Mouse (Mus musculus) forebrain, embryonic 13.5 days (tissue): ENCODE data around the gene Pabpc6. TPM values are rescaled to one million over a fixed set of nuclear protein-coding genes. Genes with fewer than 3 reads are reported as not detected.

ENCODE experiments used
- ATAC-seq: fragments of 200-750 bp; cut with Nextera tagmentation; 2 replicates; pipeline ENCODE4 v1.8.0; 2017
- H3K27ac ChIP-seq: fragments of 300-500 bp; sonication (generic); 2 replicates; pipeline ENCODE4 v1.5.1; 2015; ENCODE audit warnings: inconsistent platforms, mild to moderate bottlenecking, moderate library complexity
- H3K27me3 ChIP-seq: fragments of 300-500 bp; sonication (generic); 2 replicates; pipeline ENCODE4 v1.6.1; 2015; ENCODE audit warnings: mild to moderate bottlenecking, inconsistent platforms
- H3K36me3 ChIP-seq: fragments of 300-500 bp; sonication (generic); 2 replicates; pipeline ENCODE4 v1.6.1; 2015; ENCODE audit warnings: mild to moderate bottlenecking, inconsistent platforms; ENCODE audit not compliant: poor library complexity, severe bottlenecking
- H3K4me1 ChIP-seq: fragments of 300-500 bp; sonication (generic); 2 replicates; pipeline ENCODE4 v1.6.1; 2015; ENCODE audit warnings: inconsistent platforms
- H3K4me2 ChIP-seq: fragments of 300-500 bp; sonication (generic); 2 replicates; pipeline ENCODE4 v1.6.1; 2015; ENCODE audit warnings: inconsistent platforms, mild to moderate bottlenecking, moderate library complexity
- H3K4me3 ChIP-seq: fragments of 300-500 bp; sonication (generic); 2 replicates; pipeline ENCODE4 v1.5.1; 2015; ENCODE audit warnings: mild to moderate bottlenecking, inconsistent platforms
- H3K9ac ChIP-seq: fragments of 300-500 bp; sonication (generic); 2 replicates; pipeline ENCODE4 v1.6.1; 2015; ENCODE audit warnings: mild to moderate bottlenecking, inconsistent platforms
- H3K9me3 ChIP-seq: fragments of 300-500 bp; sonication (generic); replicated peaks from 2 replicates; pipeline ENCODE4 v1.6.1; 2016; ENCODE audit warnings: inconsistent platforms
- WGBS: fragments of 180-500 bp; shearing (Covaris S2); methylation state at CpG from one replicate; pipeline ENCODE4 v1.1.7; 2015; 5-methylcytosine and 5-hydroxymethylcytosine counted together
- polyA plus RNA-seq: library from polyadenylated mRNA; unstranded; fragments of >200 nt; fragmentation: Nextera tagmentation; extraction: Ambion mirVana; gene quantifications from 2 replicates; pipeline ENCODE4 v1.2.1, GENCODE M21; 2015

Gene Pabpc6
- polyA plus RNA-seq, 1 experiment from 2014 or later = not detected

GRCm38 (mm10) chr17:9647644-9648043, 21.9 kb downstream of the Pabpc6 start:
- no peak overlapping the region for H3K4me2 ChIP-seq
- ATAC-seq = no peak
- no peaks in the 10 kb centered on the region for H3K27me3 ChIP-seq
- H3K36me3 ChIP-seq = no peaks in the 10 kb centered on the region
- H3K9me3 ChIP-seq = no peaks in the 10 kb centered on the region
- peaks cover 13% of the 10 kb centered on the region for H3K4me1 ChIP-seq
- no peak overlapping the region for H3K9ac ChIP-seq
- 47% methylated on average over 4 of the region's 4 CpGs for WGBS
- no peak overlapping the region for H3K4me3 ChIP-seq
- no peak overlapping the region for H3K27ac ChIP-seq

GRCm38 (mm10) chr17:9643657-9644180, 25.8 kb downstream of the Pabpc6 start:
- Histone ChIP-seq H3K27me3 (no peaks in the 10 kb centered on the region), H3K4me2 (no peak overlapping the region), H3K9ac (no peak overlapping the region), H3K27ac (no peak overlapping the region), H3K4me1 (peaks cover 13% of the 10 kb centered on the region), H3K9me3 (no peaks in the 10 kb centered on the region), H3K4me3 (no peak overlapping the region), H3K36me3 (no peaks in the 10 kb centered on the region)
- peak; percentile 62 for ATAC-seq
- 81% methylated on average over 7 of the region's 7 CpGs for WGBS

GRCm38 (mm10) chr17:9637011-9637410, 32.5 kb downstream of the Pabpc6 start:
- no peak overlapping the region for H3K27ac ChIP-seq
- ATAC-seq = no peak
- H3K4me2 ChIP-seq = no peak overlapping the region
- 93% methylated on average over 4 of the region's 4 CpGs for WGBS
- H3K4me3 ChIP-seq = no peak overlapping the region
- peaks cover 10% of the 10 kb centered on the region for H3K4me1 ChIP-seq
- H3K36me3 ChIP-seq = no peaks in the 10 kb centered on the region
- no peak overlapping the region for H3K9ac ChIP-seq
- H3K9me3 ChIP-seq = no peaks in the 10 kb centered on the region
- H3K27me3 ChIP-seq = no peaks in the 10 kb centered on the region

- no peak overlapping the region for H3K9ac ChIP-seq
- no peaks in the 10 kb centered on the region for H3K27me3 ChIP-seq
- no peak overlapping the region for H3K4me2 ChIP-seq
- no peaks in the 10 kb centered on the region for H3K36me3 ChIP-seq
- peak overlapping the region; percentile 51; the same call in 1 of the 2 replicates for H3K27ac ChIP-seq
- no peak overlapping the region for H3K4me3 ChIP-seq
- 69% methylated on average over 16 of the region's 16 CpGs for WGBS
- no peak for ATAC-seq
- H3K4me1 ChIP-seq = peaks cover 15% of the 10 kb centered on the region
- H3K9me3 ChIP-seq = no peaks in the 10 kb centered on the region
Measured at GRCm38 (mm10) chr17:9632579-9633252, 36.8 kb downstream of the Pabpc6 start.

DNA sequence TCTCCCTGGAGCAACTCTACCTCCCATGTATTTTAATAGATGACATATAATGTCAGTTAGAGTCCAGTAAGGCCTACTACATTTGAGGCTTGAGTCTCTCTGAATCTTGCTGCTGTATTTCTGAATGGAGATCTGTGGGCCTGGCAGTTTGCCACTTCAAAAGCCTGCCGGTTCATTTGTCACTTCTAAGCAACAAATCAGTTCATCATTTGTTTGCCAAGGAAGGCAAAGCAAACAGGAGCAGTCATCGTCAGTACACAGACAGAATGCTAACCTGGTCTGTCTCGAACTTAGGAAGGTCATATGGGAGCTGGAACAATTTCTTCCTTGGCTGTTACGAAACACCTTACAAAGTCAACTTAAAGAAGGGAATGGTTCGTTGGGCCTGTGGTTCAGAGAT, 37.4 kb downstream of the Pabpc6 start:
- Histone ChIP-seq H3K4me1 (peaks cover 15% of the 10 kb centered on the region), H3K9ac (no peak overlapping the region), H3K36me3 (no peaks in the 10 kb centered on the region), H3K27ac (no peak overlapping the region), H3K27me3 (no peaks in the 10 kb centered on the region), H3K9me3 (no peaks in the 10 kb centered on the region), H3K4me3 (no peak overlapping the region), H3K4me2 (no peak overlapping the region)
- WGBS = 56% methylated on average over 5 of the region's 5 CpGs
- ATAC-seq = no peak

DNA sequence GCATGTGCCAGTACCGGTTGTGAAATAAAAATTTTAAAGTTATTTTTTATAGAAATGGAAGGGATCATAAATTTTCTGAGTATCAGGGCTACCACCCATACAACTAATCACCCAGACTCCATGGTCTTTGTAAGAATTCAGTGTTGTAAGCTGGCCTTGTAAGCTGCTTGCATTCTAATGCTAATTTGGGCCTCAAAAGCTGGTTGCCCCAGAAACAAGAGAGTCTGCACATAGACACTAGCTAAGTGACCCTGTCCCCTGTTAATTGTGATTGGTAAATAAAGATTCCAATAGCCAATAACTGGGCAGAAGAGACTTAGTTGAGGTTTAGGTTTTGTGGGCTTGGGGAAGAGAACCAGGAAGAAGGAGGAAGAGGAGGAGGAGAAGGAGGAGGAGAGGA, 38.4 kb downstream of the Pabpc6 start:
- Histone ChIP-seq H3K4me3 (no peak overlapping the region), H3K4me2 (no peak overlapping the region), H3K27me3 (no peaks in the 10 kb centered on the region), H3K9me3 (no peaks in the 10 kb centered on the region), H3K36me3 (no peaks in the 10 kb centered on the region), H3K27ac (no peak overlapping the region), H3K4me1 (peaks cover 15% of the 10 kb centered on the region), H3K9ac (no peak overlapping the region)
- ATAC-seq = no peak
- WGBS = 47% methylated on average over 1 of the region's 1 CpGs

GRCm38 (mm10) chr17:9627011-9627410, 42.5 kb downstream of the Pabpc6 start:
- ATAC-seq = no peak
- no peaks in the 10 kb centered on the region for H3K9me3 ChIP-seq
- H3K4me1 ChIP-seq = peaks cover 5% of the 10 kb centered on the region
- H3K27ac ChIP-seq = no peak overlapping the region
- H3K9ac ChIP-seq = no peak overlapping the region
- H3K27me3 ChIP-seq = no peaks in the 10 kb centered on the region
- no peak overlapping the region for H3K4me2 ChIP-seq
- H3K36me3 ChIP-seq = no peaks in the 10 kb centered on the region
- no peak overlapping the region for H3K4me3 ChIP-seq

Other genes starting within 250 kb of the Pabpc6 start
- not detected in 2 replicates for gene Gm17728, start 247.7 kb downstream of the Pabpc6 start, polyA plus RNA-seq